In genomic region chr2:59818663-59819062, GRCm38 (mm10) we compare ENCODE assay signal across 20 mouse cellular contexts.
DNase-seq lines count a peak whose midpoint lies in the region; ATAC-seq and TF ChIP-seq lines count a peak whose summit lies in the region.
"Had no signal": no experiment of that assay in that cellular context is flagged by ENCODE, and none has a peak within 500 bp of the region (broad histone marks: within the 10 kb centered on the region; RNA-seq: fewer than 3 reads in every experiment).

No protein-coding gene starts in this region.

- ATAC-seq in forebrain, embryonic 12.5 days (ENCODE audit: low FRiP score) = peak; percentile 20; the same call in 1 of the 2 replicates
- peak; percentile 52; the same call in 1 of the 2 replicates for ATAC-seq in hindbrain, embryonic 14.5 days (ENCODE audit: low FRiP score)
- no peak; the same call in 1 of the 2 replicates for ATAC-seq in hindbrain, embryonic 16.5 days
- no peak; the same call in 1 of the 2 replicates for ATAC-seq in liver, embryonic 12.5 days
- ATAC-seq: activated CD4-positive, CD25-positive, alpha-beta regulatory T cell, adult 4 months; CD4-positive, CD25-positive, alpha-beta regulatory T cell, adult 4 months had no signal

- no peak overlapping the region for H3K4me2 ChIP-seq in forebrain, embryonic 12.5 days
- no peak overlapping the region for H3K4me2 ChIP-seq in hindbrain, embryonic 14.5 days (replicated peaks)
- no peak overlapping the region for H3K4me2 ChIP-seq in hindbrain, embryonic 16.5 days (ENCODE audit: low read length)
- H3K4me2 ChIP-seq in liver, embryonic 12.5 days = no peak overlapping the region
- H3K4me2 ChIP-seq: limb, embryonic 15.5 days had no signal

- no peak for DNase-seq in forebrain, embryonic 10.5 days (ENCODE audit: extremely low spot score, low spot score)
- no peak for DNase-seq in hindbrain, embryonic 14.5 days (ENCODE audit: low spot score)
- no peak for DNase-seq in testis, postnatal 10 days (ENCODE audit: low spot score)
- DNase-seq in urinary bladder, postnatal 25 days (ENCODE audit: low spot score) = no peak
- DNase-seq: adrenal gland, postnatal 10 days; cerebellum, adult 9-10 months; gastrocnemius, postnatal 36 days; heart, postnatal 10 days; kidney, adult 18-20 months; kidney, postnatal 25 days; lung, postnatal 10 days; right cerebral cortex, adult 18-20 months; thymus, postnatal 25 days had no signal

- H3K4me1 ChIP-seq in forebrain, embryonic 12.5 days = no peaks in the 10 kb centered on the region
- no peaks in the 10 kb centered on the region for H3K4me1 ChIP-seq in forebrain, embryonic 10.5 days
- no peaks in the 10 kb centered on the region for H3K4me1 ChIP-seq in hindbrain, embryonic 14.5 days (replicated peaks; ENCODE audit: control insufficient read depth, insufficient read depth, low read length)
- H3K4me1 ChIP-seq in hindbrain, embryonic 16.5 days (ENCODE audit: control insufficient read depth, insufficient read depth, low read depth, low read length) = peaks cover 6% of the 10 kb centered on the region; the same call in 1 of the 2 replicates
- no peaks in the 10 kb centered on the region for H3K4me1 ChIP-seq in testis, adult 2 months (ENCODE audit: control insufficient read depth, insufficient read depth, low read length)
- no peaks in the 10 kb centered on the region for H3K4me1 ChIP-seq in liver, embryonic 12.5 days
- H3K4me1 ChIP-seq: limb, embryonic 15.5 days had no signal

- TF ChIP-seq CTCF in testis, adult 2 months (IDR thresholded peaks at IDR 0.05; ENCODE audit: control insufficient read depth, insufficient read depth, insufficient replicate concordance, low read depth, low read length) = peak; percentile 9; the same call in 1 of the 2 replicates

- WGBS in forebrain, embryonic 12.5 days = 96% methylated on average over 15 of the region's 15 CpGs
- WGBS in forebrain, embryonic 10.5 days = 98% methylated on average over 15 of the region's 15 CpGs
- WGBS in hindbrain, embryonic 14.5 days = 94% methylated on average over 15 of the region's 15 CpGs
- WGBS in hindbrain, embryonic 16.5 days = 97% methylated on average over 15 of the region's 15 CpGs
- 91% methylated on average over 15 of the region's 15 CpGs for WGBS in liver, embryonic 12.5 days (ENCODE audit: insufficient replicate concordance)

- H3K27ac ChIP-seq in forebrain, embryonic 12.5 days = no peak overlapping the region
- no peak overlapping the region for H3K27ac ChIP-seq in forebrain, embryonic 10.5 days
- no peak overlapping the region for H3K27ac ChIP-seq in hindbrain, embryonic 14.5 days
- H3K27ac ChIP-seq in hindbrain, embryonic 16.5 days (ENCODE audit: low read depth, low read length) = no peak overlapping the region
- no peak overlapping the region for H3K27ac ChIP-seq in testis, adult 2 months (ENCODE audit: control insufficient read depth, insufficient read depth, low read depth, low read length)
- H3K27ac ChIP-seq in liver, embryonic 12.5 days = no peak overlapping the region
- H3K27ac ChIP-seq: limb, embryonic 15.5 days had no signal

- no peaks in the 10 kb centered on the region for H3K27me3 ChIP-seq in forebrain, embryonic 12.5 days
- H3K27me3 ChIP-seq in forebrain, embryonic 10.5 days (ENCODE audit: poor library complexity, severe bottlenecking) = no peaks in the 10 kb centered on the region
- no peaks in the 10 kb centered on the region for H3K27me3 ChIP-seq in hindbrain, embryonic 14.5 days (ENCODE audit: control insufficient read depth, insufficient read depth, low read length)
- no peaks in the 10 kb centered on the region for H3K27me3 ChIP-seq in hindbrain, embryonic 16.5 days (replicated peaks; ENCODE audit: control insufficient read depth, insufficient read depth, low read length)
- H3K27me3 ChIP-seq in testis, adult 2 months (ENCODE audit: control insufficient read depth, insufficient read depth, low read length) = no peaks in the 10 kb centered on the region
- H3K27me3 ChIP-seq in liver, embryonic 12.5 days (replicated peaks) = no peaks in the 10 kb centered on the region
- H3K27me3 ChIP-seq: limb, embryonic 15.5 days had no signal

- no peak overlapping the region for H3K4me3 ChIP-seq in forebrain, embryonic 12.5 days (replicated peaks)
- H3K4me3 ChIP-seq in forebrain, embryonic 10.5 days = no peak overlapping the region
- H3K4me3 ChIP-seq in hindbrain, embryonic 14.5 days (replicated peaks; ENCODE audit: low read length) = no peak overlapping the region
- H3K4me3 ChIP-seq in hindbrain, embryonic 16.5 days (ENCODE audit: low read length) = no peak overlapping the region
- H3K4me3 ChIP-seq in testis, adult 2 months (ENCODE audit: control insufficient read depth, low read depth, low read length) = no peak overlapping the region
- no peak overlapping the region for H3K4me3 ChIP-seq in liver, embryonic 12.5 days
- H3K4me3 ChIP-seq: limb, embryonic 15.5 days had no signal

- no peaks in the 10 kb centered on the region for H3K9me3 ChIP-seq in forebrain, embryonic 12.5 days
- no peaks in the 10 kb centered on the region for H3K9me3 ChIP-seq in forebrain, embryonic 10.5 days
- no peaks in the 10 kb centered on the region for H3K9me3 ChIP-seq in hindbrain, embryonic 14.5 days (ENCODE audit: control insufficient read depth, low read length)
- no peaks in the 10 kb centered on the region for H3K9me3 ChIP-seq in hindbrain, embryonic 16.5 days (ENCODE audit: control insufficient read depth, low read length)
- no peaks in the 10 kb centered on the region for H3K9me3 ChIP-seq in liver, embryonic 12.5 days (replicated peaks)
- H3K9me3 ChIP-seq: limb, embryonic 15.5 days had no signal

- TF ChIP-seq POLR2A in testis, adult 2 months (IDR thresholded peaks at IDR 0.05; ENCODE audit: control insufficient read depth, low read depth, low read length) = no peak; the same call in 1 of the 2 replicates

- H3K36me3 ChIP-seq in forebrain, embryonic 12.5 days (replicated peaks) = peaks cover 15% of the 10 kb centered on the region
- H3K36me3 ChIP-seq in forebrain, embryonic 10.5 days (replicated peaks) = peaks cover 64% of the 10 kb centered on the region
- H3K36me3 ChIP-seq in hindbrain, embryonic 14.5 days (replicated peaks; ENCODE audit: control insufficient read depth, insufficient read depth) = no peaks in the 10 kb centered on the region
- no peaks in the 10 kb centered on the region for H3K36me3 ChIP-seq in hindbrain, embryonic 16.5 days (ENCODE audit: control insufficient read depth, insufficient read depth, low read length)
- H3K36me3 ChIP-seq in testis, adult 2 months (ENCODE audit: control insufficient read depth, insufficient read depth, low read length) = no peaks in the 10 kb centered on the region
- H3K36me3 ChIP-seq in liver, embryonic 12.5 days = no peaks in the 10 kb centered on the region; the same call in 1 of the 2 replicates

- H3K9ac ChIP-seq in forebrain, embryonic 12.5 days = no peak overlapping the region
- H3K9ac ChIP-seq in hindbrain, embryonic 14.5 days = no peak overlapping the region
- no peak overlapping the region for H3K9ac ChIP-seq in hindbrain, embryonic 16.5 days (ENCODE audit: low read depth, low read length)
- H3K9ac ChIP-seq in liver, embryonic 12.5 days = no peak overlapping the region
- H3K9ac ChIP-seq: limb, embryonic 15.5 days had no signal

Comparison
In these comparisons a context has a peak if more than half of its experiments do, and no peak if none do; other contexts are left out.
1. ATAC-seq: peak in forebrain, embryonic 12.5 days (single experiment) and hindbrain, embryonic 14.5 days (single experiment); none in hindbrain, embryonic 16.5 days (single experiment) and liver, embryonic 12.5 days (single experiment).